Mouse (Mus musculus) CH12.LX (cell line): Measurements from ENCODE around the gene Samd4. TPM values are rescaled to one million over a fixed set of nuclear protein-coding genes. Genes with fewer than 3 reads are reported as not detected.

Experiments
- DNase-seq: peaks from one replicate; pipeline ENCODE4 v3.0.0-alpha.2; 2013; ENCODE audit errors: extremely low read depth
- H3K27ac ChIP-seq: 2 replicates; pipeline ENCODE4 v1.5.1; 2012; ENCODE audit warnings: low read depth, mild to moderate bottlenecking, control low read depth, moderate library complexity; ENCODE audit not compliant: insufficient read depth
- H3K27me3 ChIP-seq: replicated peaks from 2 replicates; pipeline ENCODE3; 2012; ENCODE audit warnings: inconsistent platforms
- H3K36me3 ChIP-seq, 2 experiments: replicated peaks in 1 of 2; 2 replicates each; pipeline versions ENCODE3 to v1.6.1; 2012; ENCODE audit warnings: inconsistent platforms in 1 of 2, low read length in 1 of 2, mild to moderate bottlenecking in 1 of 2, mixed read lengths in 1 of 2, moderate library complexity in 1 of 2; ENCODE audit not compliant: control insufficient read depth in 1 of 2, insufficient read depth in 1 of 2
- H3K4me1 ChIP-seq, 2 experiments: 2 replicates each; pipeline ENCODE4 v1.6.1; 2012; ENCODE audit warnings: inconsistent platforms in 1 of 2, moderate library complexity in 1 of 2; ENCODE audit not compliant: insufficient read depth in 2 of 2, control insufficient read depth in 1 of 2
- H3K4me2 ChIP-seq: 2 replicates; pipeline ENCODE4 v1.6.1; 2012; ENCODE audit warnings: low read depth, mild to moderate bottlenecking, control low read depth; ENCODE audit not compliant: poor library complexity, insufficient read depth, severe bottlenecking
- H3K4me3 ChIP-seq, 3 experiments: fragments of 150-350 bp in 1 of 3; sonication (generic) in 1 of 3; replicated peaks in 1 of 3; 2 replicates each; pipeline versions ENCODE3 to v1.5.1; 2011 to 2012; ENCODE audit warnings: low read depth in 2 of 3, low read length in 2 of 3, mild to moderate bottlenecking in 2 of 3, moderate library complexity in 2 of 3, control low read depth in 1 of 3, improper control_type of control experiment in 1 of 3, inconsistent platforms in 1 of 3, mixed read lengths in 1 of 3; ENCODE audit not compliant: poor library complexity in 1 of 3
- H3K79me2 ChIP-seq: replicated peaks from 2 replicates; pipeline ENCODE4 v1.6.1; 2012; ENCODE audit warnings: mild to moderate bottlenecking, moderate library complexity; ENCODE audit not compliant: control insufficient read depth, poor library complexity, insufficient read depth, severe bottlenecking; ENCODE audit errors: extremely low read depth
- H3K9ac ChIP-seq: 2 replicates; pipeline ENCODE4 v1.6.1; 2012; ENCODE audit warnings: low read depth, mild to moderate bottlenecking, control low read depth, moderate library complexity; ENCODE audit not compliant: insufficient read depth
- H3K9me3 ChIP-seq: replicated peaks from 2 replicates; pipeline ENCODE3; 2012; ENCODE audit warnings: low read length, inconsistent platforms, mixed read lengths
- BHLHE40 ChIP-seq: IDR thresholded peaks from 2 replicates; pipeline ENCODE4 v1.6.1; 2011; ENCODE audit warnings: mild to moderate bottlenecking, low read depth, low read length, improper control_type of control experiment
- CHD2 ChIP-seq: IDR thresholded peaks from 2 replicates; pipeline ENCODE4 v1.6.1; 2011; ENCODE audit warnings: low read length, improper control_type of control experiment
- CTCF ChIP-seq, 2 experiments: IDR thresholded peaks in 1 of 2; conservative IDR thresholded peaks in 1 of 2; 2 replicates each; pipeline ENCODE4 v1.5.1; 2011 to 2012; ENCODE audit warnings: low read depth in 2 of 2, low read length in 2 of 2, improper control_type of control experiment in 1 of 2, inconsistent platforms in 1 of 2, mild to moderate bottlenecking in 1 of 2, moderate library complexity in 1 of 2
- EP300 ChIP-seq: IDR thresholded peaks from 2 replicates; pipeline ENCODE4 v1.6.1; 2011; ENCODE audit warnings: low read length, improper control_type of control experiment
- GABPA ChIP-seq: IDR thresholded peaks from 2 replicates; pipeline ENCODE4 v1.6.1; 2012; ENCODE audit warnings: low read depth, low read length, improper control_type of control experiment, inconsistent platforms; ENCODE audit not compliant: insufficient replicate concordance
- HCFC1 ChIP-seq: IDR thresholded peaks from 2 replicates; pipeline ENCODE4 v1.6.1; 2012; ENCODE audit warnings: low read depth, mild to moderate bottlenecking, inconsistent platforms, low read length, improper control_type of control experiment
- JUND ChIP-seq: conservative IDR thresholded peaks from 2 replicates; pipeline ENCODE4 v1.6.1; 2011; ENCODE audit warnings: low read depth, low read length, improper control_type of control experiment
- MAX ChIP-seq: IDR thresholded peaks from 2 replicates; pipeline ENCODE4 v1.6.1; 2011; ENCODE audit warnings: low read length, improper control_type of control experiment
- MXI1 ChIP-seq: IDR thresholded peaks from 2 replicates; pipeline ENCODE4 v1.6.1; 2011; ENCODE audit warnings: mild to moderate bottlenecking, low read depth, low read length, improper control_type of control experiment
- MYC ChIP-seq: IDR thresholded peaks from 2 replicates; pipeline ENCODE4 v1.6.1; 2011; ENCODE audit warnings: low read depth, mild to moderate bottlenecking, improper control_type of control experiment, low read length
- NELFE ChIP-seq: IDR thresholded peaks from 2 replicates; pipeline ENCODE4 v1.6.1; 2011; ENCODE audit warnings: low read depth, low read length, improper control_type of control experiment
- PAX5 ChIP-seq: IDR thresholded peaks from 2 replicates; pipeline ENCODE4 v1.6.1; 2012; ENCODE audit warnings: low read length, inconsistent platforms, mixed read lengths
- POLR2A ChIP-seq: IDR thresholded peaks from 2 replicates; pipeline ENCODE4 v1.6.1; 2011; ENCODE audit warnings: low read depth, mild to moderate bottlenecking, improper control_type of control experiment, low read length
- POLR2AphosphoS2 ChIP-seq: IDR thresholded peaks from 2 replicates; pipeline ENCODE4 v1.6.1; 2011; ENCODE audit warnings: low read depth, low read length, improper control_type of control experiment
- RAD21 ChIP-seq: IDR thresholded peaks from 2 replicates; pipeline ENCODE4 v1.6.1; 2011; ENCODE audit warnings: low read depth, mild to moderate bottlenecking, low read length, improper control_type of control experiment, moderate library complexity
- RCOR1 ChIP-seq: conservative IDR thresholded peaks from 2 replicates; pipeline ENCODE4 v1.6.1; 2012; ENCODE audit warnings: low read depth, mild to moderate bottlenecking, inconsistent platforms, low read length, improper control_type of control experiment
- SIN3A ChIP-seq: IDR thresholded peaks from 2 replicates; pipeline ENCODE4 v1.6.1; 2012; ENCODE audit warnings: low read length, improper control_type of control experiment, inconsistent platforms
- SMC3 ChIP-seq: IDR thresholded peaks from 2 replicates; pipeline ENCODE4 v1.6.1; 2011; ENCODE audit warnings: low read depth, low read length, improper control_type of control experiment
- TCF12 ChIP-seq: IDR thresholded peaks from 2 replicates; pipeline ENCODE4 v1.6.1; 2014; ENCODE audit warnings: low read depth, mild to moderate bottlenecking, inconsistent platforms, low read length, improper control_type of control experiment
- UBTF ChIP-seq: IDR thresholded peaks from 2 replicates; pipeline ENCODE4 v1.6.1; 2012; ENCODE audit warnings: low read depth, mild to moderate bottlenecking, inconsistent platforms, low read length, improper control_type of control experiment, moderate library complexity
- USF1 ChIP-seq: IDR thresholded peaks from 2 replicates; pipeline ENCODE4 v1.6.1; 2014; ENCODE audit warnings: low read depth, mild to moderate bottlenecking, inconsistent platforms, low read length, improper control_type of control experiment
- ZC3H11A ChIP-seq: IDR thresholded peaks from 2 replicates; pipeline ENCODE4 v1.6.1; 2012; ENCODE audit warnings: low read depth, mild to moderate bottlenecking, inconsistent platforms, low read length, improper control_type of control experiment
- ZMIZ1 ChIP-seq: IDR thresholded peaks from 2 replicates; pipeline ENCODE4 v1.6.1; 2012; ENCODE audit warnings: low read depth, mild to moderate bottlenecking, inconsistent platforms, low read length, improper control_type of control experiment
- ZNF384 ChIP-seq: IDR thresholded peaks from 2 replicates; pipeline ENCODE4 v1.6.1; 2012; ENCODE audit warnings: low read depth, low read length, improper control_type of control experiment, inconsistent platforms
- dilution Hi-C: fragments of 300-500 bp; cut with MboI; formaldehyde crosslinking; loops from 2 replicates; pipeline ENCODE4 v1.14.3; 2020; ENCODE audit warnings: low sequenced_read_pairs; ENCODE audit not compliant: extremely low pct_unique_long_range_greater_than_20kb, extremely low pct_ligation_motif_present
- in situ Hi-C: fragments of 300-500 bp; cut with MboI; formaldehyde crosslinking; loops from 3 replicates; pipeline ENCODE4 v1.14.3; 2019; ENCODE audit warnings: low sequenced_read_pairs, low pct_ligation_motif_present, low pct_unique_long_range_greater_than_20kb, mixed read lengths
- polyA plus RNA-seq: library from polyadenylated mRNA; unstranded; fragments of >175 nt; gene quantifications from 2 replicates; pipeline ENCODE4 v1.2.1, GENCODE M21; 2012; ENCODE audit warnings: low read depth; ENCODE audit not compliant: insufficient read length
- total RNA-seq, 2 experiments: library from RNA; depleted of rRNA; stranded (reverse); fragments of 300-350 nt in 1 of 2; fragments of >200 nt in 1 of 2; gene quantifications; 2 replicates each; pipeline ENCODE4 v1.2.3; 2012 to 2014

Samd4 gene
- total and polyA plus RNA-seq, 3 experiments, result 0.64 to 4.6 (median 1.5) TPM

- H3K27me3 ChIP-seq, result peaks cover 1% of the 10 kb centered on the region
- dilution Hi-C loops, result no loop called here
- no peak overlapping the region for H3K9ac ChIP-seq
- TF ChIP-seq CHD2 (no peak), SMC3 (no peak), RCOR1 (no peak), PAX5 (no peak), MAX (no peak), BHLHE40 (no peak), USF1 (no peak), JUND (no peak), NELFE (no peak), ZC3H11A (no peak), POLR2AphosphoS2 (no peak)
- TF ChIP-seq, all 38 proteins: peak for 0
- peaks cover 0 to 4% of the 10 kb centered on the region in 2 experiments; a peak in 1 of 4 replicates for H3K4me1 ChIP-seq
- H3K4me2 ChIP-seq, result peak overlapping the region; percentile 42; the same call in 1 of the 2 replicates
- in situ Hi-C loops, result no loop called here
- no peak overlapping the region for H3K4me3 ChIP-seq
- no peak overlapping the region for H3K27ac ChIP-seq
- DNase-seq, result no peak
- no peaks in the 10 kb centered on the region for H3K79me2 ChIP-seq
- H3K36me3 ChIP-seq, result no peaks in the 10 kb centered on the region
- H3K9me3 ChIP-seq, result no peaks in the 10 kb centered on the region
Measured at GRCm38 (mm10) chr14:47049051-47049450, 166.4 kb downstream of the Samd4 start.

- H3K36me3 ChIP-seq, result no peaks in the 10 kb centered on the region
- H3K4me3 ChIP-seq, result no peak overlapping the region
- peaks cover 1% of the 10 kb centered on the region for H3K27me3 ChIP-seq
- no peak for DNase-seq
- dilution Hi-C loops, result no loop called here
- no peaks in the 10 kb centered on the region for H3K9me3 ChIP-seq
- peaks cover 0 to 4% of the 10 kb centered on the region in 2 experiments; a peak in 1 of 4 replicates for H3K4me1 ChIP-seq
- in situ Hi-C loops, result no loop called here
- no peak for TF ChIP-seq TCF12
- no peak for TF ChIP-seq BHLHE40
- TF ChIP-seq USF1, result no peak
- TF ChIP-seq RAD21, result no peak
- TF ChIP-seq HCFC1, result no peak
- TF ChIP-seq POLR2A, result no peak
- TF ChIP-seq UBTF, result no peak
- TF ChIP-seq CHD2, result no peak
- TF ChIP-seq EP300, result no peak
- no peak for TF ChIP-seq CTCF (conservative IDR thresholded peaks at IDR 0.05 in 1 of 2, IDR thresholded peaks at IDR 0.05 in 1 of 2; ENCODE audit: low read depth in 2 of 2, low read length in 2 of 2)
- no peak for TF ChIP-seq GABPA
- TF ChIP-seq ZMIZ1, result no peak
- TF ChIP-seq MAX, result no peak
- TF ChIP-seq NELFE, result no peak
- TF ChIP-seq MYC, result no peak
- no peak for TF ChIP-seq ZNF384
- no peak for TF ChIP-seq SIN3A
- no peak for TF ChIP-seq POLR2AphosphoS2
- TF ChIP-seq MXI1, result no peak
- H3K9ac ChIP-seq, result no peak overlapping the region
- H3K4me2 ChIP-seq, result no peak overlapping the region
- H3K27ac ChIP-seq, result no peak overlapping the region
- H3K79me2 ChIP-seq, result no peaks in the 10 kb centered on the region
Measured at GRCm38 (mm10) chr14:47051743-47052610, 169.3 kb downstream of the Samd4 start.
